Mouse (Mus musculus): ENCODE results near the gene Hnmt.

- TF ChIP-seq ZC3H11A (IDR thresholded peaks at IDR 0.05; ENCODE audit: borderline replicate concordance, low read depth, low read length) (no peak), HCFC1 (IDR thresholded peaks at IDR 0.05; ENCODE audit: borderline replicate concordance, insufficient read depth, low read length) (no peak), ZNF384 (IDR thresholded peaks at IDR 0.05; ENCODE audit: low read depth, low read length) (no peak), CHD2 (IDR thresholded peaks at IDR 0.05; ENCODE audit: low read depth, low read length) (no peak), MAFK (IDR thresholded peaks at IDR 0.05; ENCODE audit: insufficient read depth, low read depth, low read length) (no peak)
These were observed at the start of gene Hnmt for GRCm38 (mm10) chr2:24049344-24049990.

Measured in ES-E14 (cell line).